Mouse (Mus musculus) forebrain, embryonic 11.5 days (tissue): ENCODE data around the gene Mapk8ip1. TPM values are rescaled to one million over a fixed set of nuclear protein-coding genes. Genes with fewer than 3 reads are reported as not detected.
A peak's percentile ranks its signal among the peaks of the same experiment; 100 is the strongest.

Experiments
- ATAC-seq: fragments of 200-750 bp; cut with Nextera tagmentation; replicated peaks from 2 replicates; pipeline ENCODE4 v1.8.0; 2017; ENCODE audit warnings: moderate TSS enrichment; ENCODE audit not compliant: low FRiP score
- DNase-seq: peaks from one replicate; pipeline ENCODE4 v3.0.0-alpha.2; 2017; ENCODE audit warnings: low spot score
- H3K27ac ChIP-seq: fragments of 300-500 bp; sonication (generic); 2 replicates; pipeline ENCODE4 v1.5.1; 2014; ENCODE audit warnings: low read depth, low read length
- H3K27me3 ChIP-seq: fragments of 300-500 bp; sonication (generic); 2 replicates; pipeline ENCODE4 v1.6.1; 2014; ENCODE audit warnings: mild to moderate bottlenecking, low read length, mixed read lengths; ENCODE audit not compliant: control insufficient read depth, insufficient read depth
- H3K36me3 ChIP-seq: fragments of 300-500 bp; sonication (generic); 2 replicates; pipeline ENCODE4 v1.6.1; 2014; ENCODE audit warnings: mild to moderate bottlenecking, low read length, moderate library complexity, mixed read lengths; ENCODE audit not compliant: control insufficient read depth, insufficient read depth
- H3K4me1 ChIP-seq: fragments of 300-500 bp; sonication (generic); replicated peaks from 2 replicates; pipeline ENCODE4 v1.6.1; 2014; ENCODE audit warnings: low read length, mixed read lengths; ENCODE audit not compliant: control insufficient read depth, insufficient read depth
- H3K4me2 ChIP-seq: fragments of 300-500 bp; sonication (generic); 2 replicates; pipeline ENCODE4 v1.6.1; 2014; ENCODE audit warnings: low read depth, mild to moderate bottlenecking, low read length, moderate library complexity, mixed read lengths; ENCODE audit not compliant: severe bottlenecking
- H3K4me3 ChIP-seq: fragments of 300-500 bp; sonication (generic); 2 replicates; pipeline ENCODE4 v1.5.1; 2014; ENCODE audit warnings: low read depth, low read length
- H3K9ac ChIP-seq: fragments of 300-500 bp; sonication (generic); 2 replicates; pipeline ENCODE4 v1.6.1; 2014; ENCODE audit warnings: low read length
- H3K9me3 ChIP-seq: fragments of 300-500 bp; sonication (generic); 2 replicates; pipeline ENCODE4 v1.6.1; 2016; ENCODE audit warnings: low read length, mixed read lengths; ENCODE audit not compliant: control insufficient read depth
- WGBS: fragments of 180-500 bp; shearing (Covaris S2); extraction: QIAGEN DNeasy Blood & Tissue Kit; methylation state at CpG from one replicate; pipeline ENCODE4 v1.1.7; 2014; 5-methylcytosine and 5-hydroxymethylcytosine counted together
- polyA plus RNA-seq: library from polyadenylated mRNA; unstranded; fragments of >200 nt; fragmentation: Nextera tagmentation; extraction: Ambion mirVana; gene quantifications from 2 replicates; pipeline ENCODE4 v1.2.1, GENCODE M21; 2014

The Mapk8ip1 gene
- polyA plus RNA-seq, 1 experiment from 2014 or later = 35.9 TPM

DNA sequence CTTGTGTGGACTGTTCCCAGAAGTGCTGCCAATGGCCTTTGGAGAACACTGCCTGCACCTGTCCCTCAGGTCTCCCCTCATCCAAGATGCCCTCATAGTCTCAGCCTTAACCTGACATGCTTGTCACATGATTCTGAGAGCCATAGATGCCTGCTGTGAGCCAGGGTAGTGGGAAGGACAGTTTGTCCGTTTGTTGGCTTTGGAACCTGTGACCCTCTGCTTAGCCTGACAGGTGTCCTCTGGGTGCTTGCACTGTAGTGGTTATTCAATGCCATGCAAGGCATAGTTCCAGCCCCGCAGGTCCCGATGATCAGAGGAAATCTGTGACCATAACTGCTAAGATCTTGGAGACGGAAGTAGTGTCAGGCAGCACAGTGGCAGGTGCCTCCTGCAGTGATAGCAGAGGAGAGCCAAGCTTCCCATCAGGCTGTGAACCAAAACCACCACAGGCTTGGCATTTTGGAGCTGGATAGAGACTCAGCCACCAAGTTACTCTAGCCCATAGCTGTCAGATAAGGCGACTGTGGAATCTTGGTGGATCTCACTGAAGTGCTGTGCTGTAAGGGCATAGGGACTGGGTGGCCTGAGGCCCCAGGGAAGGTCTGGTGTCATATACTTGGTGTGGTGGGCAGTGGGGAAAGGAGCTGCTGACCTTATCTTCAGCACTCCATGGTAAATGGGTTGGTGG is 19.0 kb downstream of the Mapk8ip1 start, which contains the start of gene 1700029I15Rik:
Gene 1700029I15Rik (plus strand): TSS at position 638 of the 688 bp plus-strand sequence.
- Histone ChIP-seq H3K4me1 (no peaks in the 10 kb centered on the region), H3K9ac (no peak within 1 kb of the TSS), H3K27ac (no peak within 1 kb of the TSS), H3K4me3 (no peak within 1 kb of the TSS), H3K4me2 (no peak within 1 kb of the TSS), H3K36me3 (peaks cover 11% of the 10 kb centered on the region; the same call in 1 of the 2 replicates), H3K27me3 (no peaks in the 10 kb centered on the region), H3K9me3 (no peaks in the 10 kb centered on the region)
- 84% methylated on average over 5 of the region's 5 CpGs for WGBS
- DNase-seq = no peak
- ATAC-seq = no peak

DNA sequence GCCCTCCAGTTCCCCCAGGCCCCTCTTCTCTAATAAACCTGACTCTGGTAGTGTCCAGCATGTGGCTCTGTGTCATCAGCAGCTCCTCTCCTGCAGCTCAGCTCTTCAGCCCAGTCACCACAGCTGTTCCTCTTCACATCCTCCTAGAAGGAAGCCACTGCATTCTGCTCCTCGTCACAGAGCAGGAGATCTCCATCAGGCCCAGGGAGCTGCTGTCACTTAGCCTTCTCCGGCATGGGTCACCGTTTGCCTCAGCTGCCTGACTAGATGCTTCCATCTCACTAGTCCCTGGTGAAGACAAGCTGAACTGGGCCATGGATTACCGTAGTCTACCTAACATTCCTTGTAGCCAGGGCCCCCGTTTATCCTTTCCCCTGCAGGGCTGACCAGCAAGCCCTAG is 19.9 kb downstream of the Mapk8ip1 start:
- Histone ChIP-seq H3K36me3 (peaks cover 6% of the 10 kb centered on the region; the same call in 1 of the 2 replicates), H3K9me3 (no peaks in the 10 kb centered on the region), H3K4me1 (peaks cover 2% of the 10 kb centered on the region), H3K4me2 (no peak overlapping the region), H3K9ac (no peak overlapping the region), H3K27ac (no peak overlapping the region), H3K27me3 (no peaks in the 10 kb centered on the region), H3K4me3 (no peak overlapping the region)
- 88% methylated on average over 5 of the region's 5 CpGs for WGBS
- DNase-seq (no peak), ATAC-seq (no peak)

GRCm38 (mm10) chr2:92380495-92381050 is 20.5 kb downstream of the Mapk8ip1 start:
- no peak overlapping the region for H3K9ac ChIP-seq

GRCm38 (mm10) chr2:92379783-92380494 is 21.1 kb downstream of the Mapk8ip1 start:
- Histone ChIP-seq H3K4me1 (peaks cover 8% of the 10 kb centered on the region), H3K36me3 (peaks cover under 1% of the 10 kb centered on the region; the same call in 1 of the 2 replicates), H3K9me3 (no peaks in the 10 kb centered on the region), H3K27ac (no peak overlapping the region), H3K4me3 (no peak overlapping the region), H3K27me3 (no peaks in the 10 kb centered on the region), H3K4me2 (no peak overlapping the region), H3K9ac (no peak overlapping the region)
- 82% methylated on average over 17 of the region's 17 CpGs for WGBS
- DNase-seq (no peak), ATAC-seq (no peak)

More at GRCm38 (mm10) chr2:92380495-92381050, 20.5 kb downstream of the Mapk8ip1 start:
- Histone ChIP-seq H3K4me3 (no peak overlapping the region), H3K4me1 (peaks cover 8% of the 10 kb centered on the region), H3K27me3 (no peaks in the 10 kb centered on the region), H3K36me3 (peaks cover 3% of the 10 kb centered on the region; the same call in 1 of the 2 replicates), H3K4me2 (no peak overlapping the region), H3K9me3 (no peaks in the 10 kb centered on the region), H3K27ac (no peak overlapping the region)
- no peak for ATAC-seq
- 77% methylated on average over 6 of the region's 6 CpGs for WGBS
- DNase-seq = no peak

- no peak overlapping the region for H3K4me2 ChIP-seq
- no peaks in the 10 kb centered on the region for H3K27me3 ChIP-seq
- H3K9ac ChIP-seq = no peak overlapping the region
- ATAC-seq (no peak), DNase-seq (no peak)
- WGBS = 89% methylated on average over 7 of the region's 7 CpGs
- no peaks in the 10 kb centered on the region; the same call in 1 of the 2 replicates for H3K36me3 ChIP-seq
- H3K27ac ChIP-seq = no peak overlapping the region
- H3K4me3 ChIP-seq = no peak overlapping the region
- H3K4me1 ChIP-seq = peaks cover 23% of the 10 kb centered on the region
- no peaks in the 10 kb centered on the region for H3K9me3 ChIP-seq
These were observed 23.7 kb downstream of the Mapk8ip1 start for GRCm38 (mm10) chr2:92377320-92377719.

- peak overlapping the region; percentile 69; the same call in 1 of the 2 replicates for H3K9ac ChIP-seq
- no peaks in the 10 kb centered on the region for H3K27me3 ChIP-seq
- H3K4me2 ChIP-seq = peak overlapping the region; percentile 93; the same call in 1 of the 2 replicates
- DNase-seq (no peak), ATAC-seq (no peak)
- H3K4me3 ChIP-seq = peak overlapping the region; percentile 72
- 83% methylated on average over 6 of the region's 6 CpGs for WGBS
- no peaks in the 10 kb centered on the region for H3K9me3 ChIP-seq
- H3K4me1 ChIP-seq = peaks cover 32% of the 10 kb centered on the region
- H3K27ac ChIP-seq = no peak overlapping the region
- no peaks in the 10 kb centered on the region; the same call in 1 of the 2 replicates for H3K36me3 ChIP-seq
These were observed 24.8 kb downstream of the Mapk8ip1 start for GRCm38 (mm10) chr2:92376300-92376699.

DNA sequence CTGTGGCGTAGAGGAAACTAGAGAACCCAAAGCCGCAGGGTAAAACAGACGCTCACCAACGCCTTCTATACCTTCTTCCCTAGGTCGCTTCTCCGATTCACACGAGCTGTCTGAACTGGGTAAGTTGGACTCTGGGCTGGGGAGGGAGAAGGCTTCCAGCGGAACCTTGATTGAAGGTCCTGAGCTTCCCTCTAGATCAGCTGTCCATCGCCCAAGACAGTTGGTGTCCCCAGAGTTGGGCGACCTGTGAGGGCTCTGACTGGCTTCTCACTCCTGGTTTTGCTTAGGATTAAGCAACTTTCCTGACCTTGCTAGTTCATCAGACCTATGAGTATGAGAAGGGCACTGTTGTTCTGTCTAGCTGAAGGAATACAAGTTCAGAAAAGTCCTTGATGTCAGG is 25.3 kb downstream of the Mapk8ip1 start:
- peak overlapping the region; percentile 69 for H3K9ac ChIP-seq
- H3K27ac ChIP-seq = no peak overlapping the region
- H3K4me2 ChIP-seq = peak overlapping the region; percentile 93
- peak overlapping the region; percentile 72 for H3K4me3 ChIP-seq
- DNase-seq (no peak), ATAC-seq (no peak)
- WGBS = 17% methylated on average over 10 of the region's 10 CpGs
- H3K27me3 ChIP-seq = no peaks in the 10 kb centered on the region
- no peaks in the 10 kb centered on the region for H3K9me3 ChIP-seq
- peaks cover 34% of the 10 kb centered on the region for H3K4me1 ChIP-seq
- H3K36me3 ChIP-seq = no peaks in the 10 kb centered on the region; the same call in 1 of the 2 replicates

DNA sequence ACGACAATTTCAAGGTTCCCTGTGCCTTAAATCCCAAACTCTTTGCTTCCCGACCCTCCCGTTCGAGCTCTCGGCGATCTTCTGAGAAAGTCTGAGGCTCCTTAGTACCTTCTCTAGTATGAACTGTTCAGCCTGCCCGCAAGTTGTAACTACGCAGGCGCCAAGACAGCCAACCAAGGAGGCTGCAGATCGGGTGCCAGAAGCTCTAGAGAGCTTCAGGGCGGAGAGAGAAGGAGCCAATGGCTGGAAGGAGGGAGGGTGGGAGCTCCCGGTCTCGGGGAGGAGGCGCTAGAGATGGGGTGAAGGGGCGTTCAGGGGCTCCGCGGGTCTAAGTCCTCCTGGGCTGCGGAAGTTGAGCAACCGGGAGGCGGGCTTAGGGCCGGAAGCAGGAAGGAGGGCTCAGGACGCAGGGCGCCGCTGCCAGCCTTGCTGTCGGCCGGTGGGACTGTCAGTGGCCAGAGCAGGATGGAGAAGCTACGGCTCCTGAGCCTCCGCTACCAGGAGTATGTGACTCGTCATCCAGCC is 25.9 kb downstream of the Mapk8ip1 start:
- Histone ChIP-seq H3K9ac (peak overlapping the region; percentile 69), H3K36me3 (no peaks in the 10 kb centered on the region; the same call in 1 of the 2 replicates), H3K9me3 (no peaks in the 10 kb centered on the region), H3K27me3 (no peaks in the 10 kb centered on the region), H3K4me1 (peaks cover 39% of the 10 kb centered on the region), H3K4me3 (peak overlapping the region; percentile 72), H3K4me2 (peak overlapping the region; percentile 93), H3K27ac (peak overlapping the region; percentile 92)
- peak; percentile 89 for ATAC-seq
- WGBS = under 1% methylated on average over 29 of the region's 29 CpGs
- DNase-seq = peak; percentile 95
